Mouse (Mus musculus) MEL (cell line): Measurements from ENCODE around the gene Usp36. TPM values are rescaled to one million over a fixed set of nuclear protein-coding genes. Genes with fewer than 3 reads are reported as not detected.

Source experiments
- DNase-seq: peaks from one replicate; pipeline ENCODE4 v3.0.0; 2011; ENCODE audit warnings: low read depth, low spot score
- H3K27ac ChIP-seq: 2 replicates; pipeline ENCODE4 v1.5.1; 2012; ENCODE audit warnings: low read depth, mild to moderate bottlenecking, control low read depth, low read length, moderate library complexity; ENCODE audit not compliant: control insufficient read depth
- H3K27me3 ChIP-seq, 2 experiments: fragments of 150-350 bp in 1 of 2; sonication (generic) in 1 of 2; 2 replicates each; pipeline ENCODE4 v1.6.1; 2012; ENCODE audit warnings: low read length in 2 of 2, mild to moderate bottlenecking in 2 of 2, improper control_type of control experiment in 1 of 2, moderate library complexity in 1 of 2; ENCODE audit not compliant: insufficient read depth in 2 of 2, control insufficient read depth in 1 of 2
- H3K36me3 ChIP-seq, 2 experiments: 2 replicates each; pipeline ENCODE4 v1.6.1; 2012 to 2014; ENCODE audit warnings: low read length in 2 of 2, improper control_type of control experiment in 1 of 2, inconsistent platforms in 1 of 2, mild to moderate bottlenecking in 1 of 2; ENCODE audit not compliant: insufficient read depth in 2 of 2, control insufficient read depth in 1 of 2
- H3K4me1 ChIP-seq, 2 experiments: fragments of 150-350 bp in 1 of 2; sonication (generic) in 1 of 2; 2 replicates each; pipeline ENCODE4 v1.6.1; 2012; ENCODE audit warnings: low read length in 2 of 2, improper control_type of control experiment in 1 of 2, mild to moderate bottlenecking in 1 of 2; ENCODE audit not compliant: insufficient read depth in 2 of 2, control insufficient read depth in 1 of 2
- H3K4me3 ChIP-seq, 2 experiments: fragments of 150-350 bp in 1 of 2; sonication (generic) in 1 of 2; 2 replicates each; pipeline ENCODE4 v1.5.1; 2012; ENCODE audit warnings: low read depth in 2 of 2, low read length in 2 of 2, mild to moderate bottlenecking in 2 of 2, moderate library complexity in 2 of 2, control low read depth in 1 of 2, improper control_type of control experiment in 1 of 2; ENCODE audit not compliant: control insufficient read depth in 1 of 2, insufficient read depth in 1 of 2
- H3K79me2 ChIP-seq: 2 replicates; pipeline ENCODE4 v1.6.1; 2012; ENCODE audit warnings: mild to moderate bottlenecking, low read length, moderate library complexity; ENCODE audit not compliant: control insufficient read depth, poor library complexity, insufficient read depth
- H3K9ac ChIP-seq: 2 replicates; pipeline ENCODE4 v1.6.1; 2012; ENCODE audit warnings: low read depth, mild to moderate bottlenecking, control low read depth, low read length, moderate library complexity; ENCODE audit not compliant: control insufficient read depth, poor library complexity, severe bottlenecking
- H3K9me3 ChIP-seq: fragments of 150-350 bp; sonication (generic); replicated peaks from 2 replicates; pipeline ENCODE4 v1.6.1; 2012; ENCODE audit warnings: mild to moderate bottlenecking, low read length, improper control_type of control experiment, moderate library complexity; ENCODE audit not compliant: insufficient read depth
- BHLHE40 ChIP-seq: IDR thresholded peaks from 2 replicates; pipeline ENCODE4 v1.6.1; 2012; ENCODE audit warnings: low read depth, mild to moderate bottlenecking, inconsistent platforms, low read length, improper control_type of control experiment, borderline replicate concordance
- ETS1 ChIP-seq: IDR thresholded peaks from 2 replicates; pipeline ENCODE4 v1.6.1; 2012; ENCODE audit warnings: low read depth, mild to moderate bottlenecking, inconsistent platforms, low read length, improper control_type of control experiment, moderate library complexity
- GABPA ChIP-seq: IDR thresholded peaks from 2 replicates; pipeline ENCODE4 v1.6.1; 2012; ENCODE audit warnings: low read depth, mild to moderate bottlenecking, inconsistent platforms, low read length, improper control_type of control experiment, moderate library complexity
- JUND ChIP-seq: IDR thresholded peaks from 2 replicates; pipeline ENCODE4 v1.6.1; 2011; ENCODE audit warnings: low read depth, mild to moderate bottlenecking, improper control_type of control experiment, low read length
- KAT2A ChIP-seq: conservative IDR thresholded peaks from 2 replicates; pipeline ENCODE4 v1.6.1; 2012; ENCODE audit warnings: low read depth, low read length, improper control_type of control experiment, inconsistent platforms
- MAX ChIP-seq: IDR thresholded peaks from 2 replicates; pipeline ENCODE4 v1.6.1; 2011; ENCODE audit warnings: low read length, improper control_type of control experiment
- MEF2A ChIP-seq: IDR thresholded peaks from 2 replicates; pipeline ENCODE4 v1.6.1; 2014; ENCODE audit warnings: low read depth, mild to moderate bottlenecking, inconsistent platforms, low read length, improper control_type of control experiment; ENCODE audit not compliant: poor library complexity, insufficient replicate concordance, severe bottlenecking; ENCODE audit errors: extremely low read depth
- MYB ChIP-seq: IDR thresholded peaks from 2 replicates; pipeline ENCODE4 v1.6.1; 2011; ENCODE audit warnings: mild to moderate bottlenecking, low read depth, low read length, improper control_type of control experiment
- MYC ChIP-seq: IDR thresholded peaks from 2 replicates; pipeline ENCODE4 v1.6.1; 2011; ENCODE audit warnings: low read depth, mild to moderate bottlenecking, low read length, improper control_type of control experiment, moderate library complexity
- POLR2AphosphoS5 ChIP-seq: IDR thresholded peaks from 2 replicates; pipeline ENCODE4 v1.6.1; 2012; ENCODE audit warnings: low read depth, borderline replicate concordance, mild to moderate bottlenecking, inconsistent platforms, low read length, moderate library complexity, mixed read lengths
- RCOR1 ChIP-seq: IDR thresholded peaks from 2 replicates; pipeline ENCODE4 v1.6.1; 2012; ENCODE audit warnings: low read depth, mild to moderate bottlenecking, inconsistent platforms, low read length, improper control_type of control experiment
- SIN3A ChIP-seq: IDR thresholded peaks from 2 replicates; pipeline ENCODE4 v1.6.1; 2012; ENCODE audit warnings: low read length, improper control_type of control experiment, inconsistent platforms
- TAL1 ChIP-seq: IDR thresholded peaks from 2 replicates; pipeline ENCODE4 v1.6.1; 2012; ENCODE audit warnings: mild to moderate bottlenecking, inconsistent platforms, low read length, moderate library complexity, mixed read lengths
- TCF12 ChIP-seq: IDR thresholded peaks from 2 replicates; pipeline ENCODE4 v1.6.1; 2014; ENCODE audit warnings: low read depth, mild to moderate bottlenecking, inconsistent platforms, low read length, improper control_type of control experiment, moderate library complexity
- USF1 ChIP-seq: IDR thresholded peaks from 2 replicates; pipeline ENCODE4 v1.6.1; 2014; ENCODE audit warnings: low read depth, mild to moderate bottlenecking, inconsistent platforms, low read length, improper control_type of control experiment, moderate library complexity
- USF2 ChIP-seq, 2 experiments: IDR thresholded peaks; 2 replicates each; pipeline ENCODE4 v1.6.1; 2011 to 2012; ENCODE audit warnings: improper control_type of control experiment in 2 of 2, low read length in 2 of 2, borderline replicate concordance in 1 of 2, inconsistent platforms in 1 of 2, low read depth in 1 of 2, mild to moderate bottlenecking in 1 of 2; ENCODE audit not compliant: insufficient read depth in 1 of 2
- ZC3H11A ChIP-seq: IDR thresholded peaks from 2 replicates; pipeline ENCODE4 v1.6.1; 2012; ENCODE audit warnings: low read depth, mild to moderate bottlenecking, inconsistent platforms, low read length, improper control_type of control experiment
- ZKSCAN1 ChIP-seq: IDR thresholded peaks from 2 replicates; pipeline ENCODE4 v1.6.1; 2012; ENCODE audit warnings: low read depth, mild to moderate bottlenecking, inconsistent platforms, low read length, improper control_type of control experiment, moderate library complexity
- ZMIZ1 ChIP-seq: IDR thresholded peaks from 2 replicates; pipeline ENCODE4 v1.6.1; 2012; ENCODE audit warnings: low read depth, mild to moderate bottlenecking, inconsistent platforms, low read length, improper control_type of control experiment, moderate library complexity
- polyA plus RNA-seq, 2 experiments: library from polyadenylated mRNA; stranded (reverse) in 1 of 2; unstranded in 1 of 2; fragments of >175 nt in 1 of 2; fragments of >200 nt in 1 of 2; gene quantifications; 2 replicates each; pipeline versions ENCODE4 v1.2.1 to v1.2.4; 2012; ENCODE audit warnings: low replicate concordance in 2 of 2, low read depth in 1 of 2; ENCODE audit not compliant: insufficient read length in 2 of 2, insufficient read depth in 1 of 2, missing spikeins in 1 of 2
- total RNA-seq: library from RNA; depleted of rRNA; stranded (reverse); fragments of 300-350 nt; gene quantifications from 2 replicates; pipeline ENCODE4 v1.2.3, GENCODE M21; 2012

Usp36 gene
- total and polyA plus RNA-seq, 3 experiments, result 24.8 to 89.6 (median 50.7) TPM

DNA sequence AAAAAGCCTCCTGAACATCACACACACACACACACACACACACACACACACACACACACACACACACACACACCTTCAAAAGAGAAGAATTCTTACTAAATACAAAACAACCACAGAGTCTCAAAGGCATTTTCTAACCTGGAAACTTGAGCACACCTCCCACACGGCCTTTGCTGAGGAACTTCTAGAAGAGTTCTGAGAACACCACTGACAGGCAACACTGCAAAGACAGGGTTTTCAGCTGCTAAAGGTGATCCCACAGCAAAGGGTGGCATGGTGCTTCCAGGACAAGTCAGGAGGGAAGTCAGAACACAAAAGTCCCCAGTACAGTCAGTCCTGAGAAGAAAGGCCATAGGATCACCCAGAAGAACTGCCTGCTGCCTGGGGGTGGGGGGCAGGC, 64.2 kb downstream of the Usp36 start:
- Histone ChIP-seq H3K4me3 (no peak overlapping the region), H3K4me1 (peaks cover 12 to 24% of the 10 kb centered on the region in 2 experiments), H3K9me3 (no peaks in the 10 kb centered on the region), H3K27me3 (no peaks in the 10 kb centered on the region), H3K36me3 (peaks cover 0 to 14% of the 10 kb centered on the region in 2 experiments; a peak in 2 of 4 replicates), H3K79me2 (peaks cover 4% of the 10 kb centered on the region; the same call in 1 of the 2 replicates), H3K27ac (no peak overlapping the region), H3K9ac (no peak overlapping the region)
- TF ChIP-seq TAL1 (no peak), ETS1 (no peak), ZKSCAN1 (no peak), MAX (no peak), USF2 (IDR thresholded peaks at IDR 0.05; ENCODE audit: borderline replicate concordance in 1 of 2, insufficient read depth in 1 of 2, low read depth in 1 of 2, low read length in 2 of 2) (no peak), MEF2A (no peak), JUND (no peak), MYB (no peak), SIN3A (no peak), GABPA (no peak), TCF12 (no peak), ZC3H11A (no peak), BHLHE40 (no peak), ZMIZ1 (no peak), RCOR1 (no peak), USF1 (no peak), KAT2A (no peak)
- DNase-seq, result no peak

GRCm38 (mm10) chr11:118225056-118225836, 64.8 kb downstream of the Usp36 start:
- H3K4me1 ChIP-seq, result peaks cover 12 to 26% of the 10 kb centered on the region in 2 experiments
- H3K79me2 ChIP-seq, result peaks cover 5% of the 10 kb centered on the region; the same call in 1 of the 2 replicates
- H3K4me3 ChIP-seq, result no peak overlapping the region
- no peak overlapping the region for H3K27ac ChIP-seq
- DNase-seq, result no peak
- H3K9me3 ChIP-seq, result no peaks in the 10 kb centered on the region
- TF ChIP-seq MYC, result no peak
- no peak for TF ChIP-seq POLR2AphosphoS5
- TF ChIP-seq TAL1, result no peak
- no peak for TF ChIP-seq ZC3H11A
- TF ChIP-seq, all 39 proteins: peak for 0
- no peak overlapping the region for H3K9ac ChIP-seq
- H3K36me3 ChIP-seq, result peaks cover 0 to 14% of the 10 kb centered on the region in 2 experiments; a peak in 2 of 4 replicates
- no peaks in the 10 kb centered on the region for H3K27me3 ChIP-seq
